Mouse (Mus musculus): ENCODE data around the gene Il6. TPM values are rescaled to one million over a fixed set of nuclear protein-coding genes. Genes with fewer than 3 reads are reported as not detected.
"Not testable (repeated sequence)": the region's sequence is repeated elsewhere in the genome, so short reads cannot be mapped to it uniquely, and the experiment has no call there.

The Il6 gene
- polyA plus RNA-seq, 1 experiment from 2014 or later, result not detected

DNA sequence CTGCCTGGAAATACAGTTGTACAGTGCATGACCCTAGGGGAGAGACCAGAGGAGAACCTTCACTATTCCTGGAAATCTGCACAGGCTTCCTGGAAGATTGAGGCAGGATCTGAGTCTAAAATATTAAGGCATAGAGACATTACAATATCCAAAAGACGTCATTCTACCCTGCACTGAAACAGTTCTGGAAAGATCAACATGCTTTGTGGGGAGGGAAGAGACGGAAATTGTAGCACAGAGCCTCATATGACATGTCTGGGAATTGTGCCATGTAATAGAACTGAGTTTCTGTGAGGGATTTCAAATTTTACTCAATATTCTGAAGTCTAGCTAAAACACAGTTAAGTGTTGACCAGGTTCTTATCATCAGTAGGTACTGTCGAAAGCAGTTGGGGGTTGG, 12.0 kb upstream of the Il6 start:
- no peaks in the 10 kb centered on the region for H3K27me3 ChIP-seq (ENCODE audit: control insufficient read depth, insufficient read depth, low read length)
- no peak overlapping the region for H3K4me2 ChIP-seq (replicated peaks; ENCODE audit: low read depth, low read length)
- H3K36me3 ChIP-seq (ENCODE audit: control insufficient read depth, insufficient read depth, low read length), result no peaks in the 10 kb centered on the region
- no peak for ATAC-seq (ENCODE audit: low FRiP score)
- H3K4me3 ChIP-seq (ENCODE audit: low read depth, low read length), result no peak overlapping the region
- H3K4me1 ChIP-seq (replicated peaks; ENCODE audit: control insufficient read depth, insufficient read depth, low read length), result no peaks in the 10 kb centered on the region
- no peak overlapping the region for H3K27ac ChIP-seq (ENCODE audit: low read depth, low read length)
- H3K9me3 ChIP-seq (ENCODE audit: control insufficient read depth, low read length), result no peaks in the 10 kb centered on the region
- WGBS, result 84% methylated on average over 3 of the region's 3 CpGs
- no peak for DNase-seq (ENCODE audit: low spot score)
- H3K9ac ChIP-seq (ENCODE audit: low read depth, low read length), result no peak overlapping the region

DNA sequence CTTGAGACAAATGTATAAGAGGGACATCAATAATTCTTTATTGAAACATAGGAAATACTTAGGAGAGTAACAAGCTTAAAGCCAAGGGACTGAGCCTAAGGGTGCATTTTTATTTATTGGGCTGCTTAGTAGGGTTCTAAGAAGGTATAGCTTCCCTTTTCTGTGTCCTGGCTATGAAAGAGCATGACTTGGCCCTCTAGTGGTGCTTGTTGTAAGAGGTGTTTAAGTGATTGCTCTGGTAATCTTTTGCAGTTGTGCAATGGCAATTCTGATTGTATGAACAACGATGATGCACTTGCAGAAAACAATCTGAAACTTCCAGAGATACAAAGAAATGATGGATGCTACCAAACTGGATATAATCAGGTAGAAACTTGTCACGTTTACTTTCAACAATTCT, 1.7 kb downstream of the Il6 start:
- Histone ChIP-seq H3K4me3 (ENCODE audit: low read depth, low read length) (no peak overlapping the region), H3K4me2 (replicated peaks; ENCODE audit: low read depth, low read length) (no peak overlapping the region), H3K9me3 (ENCODE audit: control insufficient read depth, low read length) (no peaks in the 10 kb centered on the region), H3K27ac (ENCODE audit: low read depth, low read length) (no peak overlapping the region), H3K4me1 (replicated peaks; ENCODE audit: control insufficient read depth, insufficient read depth, low read length) (no peaks in the 10 kb centered on the region), H3K36me3 (ENCODE audit: control insufficient read depth, insufficient read depth, low read length) (no peaks in the 10 kb centered on the region), H3K9ac (ENCODE audit: low read depth, low read length) (no peak overlapping the region), H3K27me3 (ENCODE audit: control insufficient read depth, insufficient read depth, low read length) (no peaks in the 10 kb centered on the region)
- ATAC-seq (ENCODE audit: low FRiP score) (no peak), DNase-seq (ENCODE audit: low spot score) (peak; percentile 15)
- 59% methylated on average over 2 of the region's 2 CpGs for WGBS

DNA sequence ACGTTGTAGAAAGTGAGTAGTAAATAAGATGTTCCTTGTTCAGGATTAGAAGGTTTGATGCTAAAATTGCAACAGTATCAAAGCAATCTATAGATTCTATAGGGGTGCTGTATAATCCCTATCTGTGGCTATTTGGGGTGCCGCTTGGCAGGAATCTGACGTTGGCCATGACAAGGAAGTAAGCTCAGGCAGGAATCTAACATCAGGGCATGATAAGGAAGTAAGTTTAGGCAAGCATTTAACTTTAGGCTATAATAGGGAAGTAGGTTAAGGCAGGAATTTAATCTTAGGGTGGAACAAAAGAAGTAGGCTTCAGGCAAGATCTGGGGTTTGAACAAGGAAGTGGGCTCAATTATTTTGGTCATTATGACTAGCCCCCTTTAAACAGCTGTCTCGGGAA, 22.9 kb downstream of the Il6 start:
- not testable (repeated sequence) for H3K9me3 ChIP-seq (ENCODE audit: control insufficient read depth, low read length); H3K9ac ChIP-seq (ENCODE audit: low read depth, low read length); ATAC-seq (ENCODE audit: low FRiP score); H3K27ac ChIP-seq (ENCODE audit: low read depth, low read length); H3K36me3 ChIP-seq (ENCODE audit: control insufficient read depth, insufficient read depth, low read length); H3K4me1 ChIP-seq (replicated peaks; ENCODE audit: control insufficient read depth, insufficient read depth, low read length); H3K4me3 ChIP-seq (ENCODE audit: low read depth, low read length); H3K4me2 ChIP-seq (replicated peaks; ENCODE audit: low read depth, low read length); H3K27me3 ChIP-seq (ENCODE audit: control insufficient read depth, insufficient read depth, low read length); DNase-seq (ENCODE audit: low spot score)
- 85% methylated on average over 4 of the region's 4 CpGs for WGBS

DNA sequence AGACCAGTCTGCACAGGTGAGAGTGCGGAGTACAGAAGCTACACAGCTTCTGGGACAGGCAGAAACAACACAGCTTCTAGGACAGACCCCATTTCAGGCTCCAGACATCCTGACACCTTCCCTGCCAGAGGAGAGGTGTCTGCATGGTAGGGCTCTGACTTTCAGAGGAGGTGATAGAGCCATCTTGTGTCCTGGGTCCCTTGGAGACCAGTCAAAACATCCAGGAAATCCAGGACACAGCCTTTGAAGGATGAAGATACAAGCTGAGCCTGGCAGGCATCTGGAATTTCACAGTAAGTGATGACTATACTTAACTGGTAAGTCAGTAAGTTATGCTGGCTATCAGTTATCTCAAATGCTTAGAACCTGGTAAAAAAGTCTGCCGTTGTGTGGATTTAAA, 24.2 kb downstream of the Il6 start:
- not testable (repeated sequence) for ATAC-seq (ENCODE audit: low FRiP score); H3K36me3 ChIP-seq (ENCODE audit: control insufficient read depth, insufficient read depth, low read length); H3K4me2 ChIP-seq (replicated peaks; ENCODE audit: low read depth, low read length); H3K4me3 ChIP-seq (ENCODE audit: low read depth, low read length); H3K4me1 ChIP-seq (replicated peaks; ENCODE audit: control insufficient read depth, insufficient read depth, low read length); H3K27ac ChIP-seq (ENCODE audit: low read depth, low read length); H3K9ac ChIP-seq (ENCODE audit: low read depth, low read length); DNase-seq (ENCODE audit: low spot score); H3K9me3 ChIP-seq (ENCODE audit: control insufficient read depth, low read length); H3K27me3 ChIP-seq (ENCODE audit: control insufficient read depth, insufficient read depth, low read length)
- WGBS, result 93% methylated on average over 2 of the region's 2 CpGs

DNA sequence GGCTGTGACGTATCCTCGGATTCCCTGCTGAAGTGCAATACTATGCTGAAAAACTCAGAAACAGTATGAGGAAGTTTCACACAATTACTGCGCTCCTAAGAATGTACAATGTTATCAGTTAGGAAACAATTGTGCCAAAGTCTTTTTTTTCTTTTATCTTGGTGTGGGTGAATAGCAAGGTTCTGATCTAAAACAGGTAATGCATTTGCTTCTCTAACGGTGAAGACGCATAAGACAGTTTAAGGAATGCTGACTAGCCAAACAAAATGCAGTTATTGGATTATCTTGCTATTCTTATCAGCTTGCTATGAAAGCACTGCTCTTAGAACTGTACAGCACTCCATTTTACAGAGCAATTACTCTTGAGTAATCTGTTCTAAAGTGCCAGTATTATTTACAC, 26.4 kb downstream of the Il6 start:
- not testable (repeated sequence) for H3K4me2 ChIP-seq (replicated peaks; ENCODE audit: low read depth, low read length)

DNA sequence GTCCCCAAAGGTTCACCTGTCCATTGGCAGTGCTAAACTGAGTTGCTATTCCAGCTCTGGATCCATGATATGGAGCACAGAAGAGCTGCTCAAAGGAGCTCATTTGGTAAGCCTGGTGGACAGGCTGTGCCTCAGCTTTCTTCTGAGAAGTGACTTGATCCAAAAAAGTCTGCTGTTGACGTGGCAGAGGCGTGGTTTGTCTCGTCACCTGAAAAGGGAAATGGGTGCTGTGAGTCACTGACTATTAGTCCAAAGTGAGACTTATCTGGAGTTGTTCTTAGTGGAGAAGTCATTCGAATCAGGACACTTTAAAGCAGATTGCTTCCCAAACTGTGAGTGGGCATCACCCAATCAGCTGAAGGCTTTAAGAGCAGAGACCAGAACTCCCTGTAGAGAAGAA, 26.9 kb downstream of the Il6 start:
- WGBS, result 93% methylated on average over 4 of the region's 4 CpGs

More for the DNA sequence above, 26.4 kb downstream of the Il6 start:
- H3K27ac ChIP-seq (ENCODE audit: low read depth, low read length); H3K9ac ChIP-seq (ENCODE audit: low read depth, low read length); DNase-seq (ENCODE audit: low spot score); H3K36me3 ChIP-seq (ENCODE audit: control insufficient read depth, insufficient read depth, low read length); H3K4me3 ChIP-seq (ENCODE audit: low read depth, low read length); H3K4me1 ChIP-seq (replicated peaks; ENCODE audit: control insufficient read depth, insufficient read depth, low read length); ATAC-seq (ENCODE audit: low FRiP score); H3K27me3 ChIP-seq (ENCODE audit: control insufficient read depth, insufficient read depth, low read length); H3K9me3 ChIP-seq (ENCODE audit: control insufficient read depth, low read length): not testable (repeated sequence)
- 93% methylated on average over 5 of the region's 5 CpGs for WGBS

DNA sequence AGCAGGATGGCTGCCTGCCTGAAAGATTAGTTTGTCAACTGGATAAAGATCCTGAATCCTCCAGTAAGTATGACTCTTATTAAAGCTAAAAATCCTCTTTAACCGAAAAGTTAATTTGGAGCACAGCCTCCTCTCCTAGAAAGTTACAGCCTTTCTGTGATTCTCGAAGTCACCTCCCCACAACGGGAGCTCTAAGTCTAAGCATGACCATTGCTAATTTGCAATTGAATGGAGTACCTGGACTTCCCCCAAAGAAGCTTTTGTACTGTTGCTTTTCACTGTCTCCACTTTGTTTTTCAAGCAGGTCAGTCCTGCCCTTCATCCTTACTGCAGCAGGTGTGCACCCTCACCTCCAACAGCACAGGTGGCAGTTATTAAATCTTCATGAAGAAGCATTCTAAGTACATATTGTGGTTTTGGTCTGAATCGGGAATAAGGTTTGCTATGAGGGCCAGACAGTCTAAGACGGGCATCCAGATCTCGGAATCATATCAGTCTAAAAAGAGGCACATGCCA, 45.4 kb downstream of the Il6 start:
- no peak overlapping the region for H3K4me3 ChIP-seq (ENCODE audit: low read depth, low read length)

More for the DNA sequence above, 26.9 kb downstream of the Il6 start:
- H3K9ac ChIP-seq (ENCODE audit: low read depth, low read length); DNase-seq (ENCODE audit: low spot score); H3K27ac ChIP-seq (ENCODE audit: low read depth, low read length); H3K36me3 ChIP-seq (ENCODE audit: control insufficient read depth, insufficient read depth, low read length); H3K27me3 ChIP-seq (ENCODE audit: control insufficient read depth, insufficient read depth, low read length); H3K9me3 ChIP-seq (ENCODE audit: control insufficient read depth, low read length); H3K4me2 ChIP-seq (replicated peaks; ENCODE audit: low read depth, low read length); H3K4me1 ChIP-seq (replicated peaks; ENCODE audit: control insufficient read depth, insufficient read depth, low read length); ATAC-seq (ENCODE audit: low FRiP score); H3K4me3 ChIP-seq (ENCODE audit: low read depth, low read length): not testable (repeated sequence)

DNA sequence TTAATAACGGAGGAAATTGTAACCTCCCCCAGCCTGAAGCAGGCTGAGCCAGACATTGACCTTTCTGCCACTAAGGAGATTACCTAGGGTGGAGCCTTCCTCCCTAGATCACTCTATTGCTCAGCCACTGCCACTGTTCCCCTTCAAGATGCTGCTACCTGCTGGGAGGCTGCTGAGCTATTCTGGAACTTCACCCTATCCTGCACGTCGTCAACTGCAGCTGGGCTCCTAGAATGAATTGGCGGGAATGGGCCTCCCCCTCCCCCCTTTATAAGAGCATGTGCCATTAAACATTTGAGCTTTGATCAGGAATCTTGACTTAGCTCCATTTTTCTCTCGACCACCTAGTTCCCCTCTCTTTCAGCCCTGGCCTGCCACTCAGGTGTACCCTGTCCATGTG, 46.7 kb downstream of the Il6 start:
- not testable (repeated sequence) for ATAC-seq (ENCODE audit: low FRiP score); H3K4me1 ChIP-seq (replicated peaks; ENCODE audit: control insufficient read depth, insufficient read depth, low read length); H3K4me2 ChIP-seq (replicated peaks; ENCODE audit: low read depth, low read length); H3K27me3 ChIP-seq (ENCODE audit: control insufficient read depth, insufficient read depth, low read length); H3K9me3 ChIP-seq (ENCODE audit: control insufficient read depth, low read length); H3K36me3 ChIP-seq (ENCODE audit: control insufficient read depth, insufficient read depth, low read length); H3K27ac ChIP-seq (ENCODE audit: low read depth, low read length); DNase-seq (ENCODE audit: low spot score); H3K4me3 ChIP-seq (ENCODE audit: low read depth, low read length); H3K9ac ChIP-seq (ENCODE audit: low read depth, low read length)
- WGBS, result 75% methylated on average over 5 of the region's 5 CpGs

More for the DNA sequence above, 45.4 kb downstream of the Il6 start:
- no peaks in the 10 kb centered on the region for H3K36me3 ChIP-seq (ENCODE audit: control insufficient read depth, insufficient read depth, low read length)
- no peaks in the 10 kb centered on the region for H3K9me3 ChIP-seq (ENCODE audit: control insufficient read depth, low read length)
- H3K27ac ChIP-seq (ENCODE audit: low read depth, low read length), result no peak overlapping the region
- H3K9ac ChIP-seq (ENCODE audit: low read depth, low read length), result no peak overlapping the region
- H3K4me2 ChIP-seq (replicated peaks; ENCODE audit: low read depth, low read length), result no peak overlapping the region
- DNase-seq (ENCODE audit: low spot score) (no peak), ATAC-seq (ENCODE audit: low FRiP score) (no peak)
- WGBS, result 68% methylated on average over 6 of the region's 6 CpGs
- no peaks in the 10 kb centered on the region for H3K4me1 ChIP-seq (replicated peaks; ENCODE audit: control insufficient read depth, insufficient read depth, low read length)
- no peaks in the 10 kb centered on the region for H3K27me3 ChIP-seq (ENCODE audit: control insufficient read depth, insufficient read depth, low read length)

DNA sequence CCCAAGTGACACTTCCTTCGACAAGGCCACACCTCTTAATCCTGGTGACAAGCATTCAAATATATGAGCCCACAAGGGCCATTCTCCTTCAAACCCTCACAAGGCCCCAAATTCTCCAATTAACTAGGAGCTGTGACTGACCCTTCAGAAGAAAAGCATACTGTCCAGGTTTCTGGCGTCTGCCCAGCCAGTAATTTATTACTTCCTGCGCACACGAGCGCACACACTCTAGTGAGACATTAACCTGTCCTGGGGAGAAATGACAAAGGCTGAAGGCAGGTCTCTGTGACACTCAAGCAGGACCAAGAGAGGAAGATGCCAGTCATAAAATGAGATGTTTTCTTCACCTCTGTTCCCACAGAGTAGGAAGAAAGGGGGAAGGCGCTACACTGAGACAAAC, 54.8 kb downstream of the Il6 start:
- Histone ChIP-seq H3K27me3 (ENCODE audit: control insufficient read depth, insufficient read depth, low read length) (no peaks in the 10 kb centered on the region), H3K9me3 (ENCODE audit: control insufficient read depth, low read length) (no peaks in the 10 kb centered on the region), H3K36me3 (ENCODE audit: control insufficient read depth, insufficient read depth, low read length) (peaks cover 4% of the 10 kb centered on the region; the same call in 1 of the 2 replicates), H3K4me3 (ENCODE audit: low read depth, low read length) (no peak overlapping the region), H3K4me1 (replicated peaks; ENCODE audit: control insufficient read depth, insufficient read depth, low read length) (no peaks in the 10 kb centered on the region), H3K4me2 (replicated peaks; ENCODE audit: low read depth, low read length) (no peak overlapping the region), H3K27ac (ENCODE audit: low read depth, low read length) (no peak overlapping the region), H3K9ac (ENCODE audit: low read depth, low read length) (no peak overlapping the region)
- WGBS, result 76% methylated on average over 6 of the region's 6 CpGs
- no peak for ATAC-seq (ENCODE audit: low FRiP score)
- no peak for DNase-seq (ENCODE audit: low spot score)
